In genomic region chr10:10557570-10558336, GRCm38 (mm10) we compare ENCODE assay signal across 8 mouse cellular contexts. TPM values are rescaled to one million over a fixed set of nuclear protein-coding genes. Genes with fewer than 3 reads are reported as not detected.
DNase-seq lines count a peak whose midpoint lies in the region; ATAC-seq and TF ChIP-seq lines count a peak whose summit lies in the region.

Rab32 (minus strand) TSS chr10:10558265.

- peak; percentile 87 for TF ChIP-seq CTCF in bone marrow macrophage, adult 2 months (IDR thresholded peaks at IDR 0.05; ENCODE audit: low read depth, low read length)
- TF ChIP-seq CTCF in embryonic fibroblast, embryonic 13.5 days (IDR thresholded peaks at IDR 0.05; ENCODE audit: borderline replicate concordance, insufficient read depth, low read length) = peak; percentile 92

- DNase-seq in 3134 (ENCODE audit: extremely low read depth, insufficient read length, low spot score) = peak; percentile 90
- peak; percentile 90 to 91 for DNase-seq in heart, adult 9 months (ENCODE audit: low spot score in 2 of 2)
- peak; percentile 96 for DNase-seq in kidney, adult 9 months
- DNase-seq in spleen, adult 18-20 months = peak; percentile 79 to 92

- peak; percentile 94 for ATAC-seq in limb, embryonic 13.5 days (ENCODE audit: low FRiP score, low read depth)
- peak; percentile 98 for ATAC-seq in midbrain, embryonic 15.5 days (replicated peaks)

- under 1% methylated on average over 51 of the region's 51 CpGs for WGBS in limb, embryonic 13.5 days
- 0% methylated on average over 51 of the region's 51 CpGs for WGBS in midbrain, embryonic 15.5 days

- H3K4me1 ChIP-seq in bone marrow macrophage, adult 2 months (ENCODE audit: control insufficient read depth, insufficient read depth, low read length) = peaks cover 27% of the 10 kb centered on the region
- H3K4me1 ChIP-seq in embryonic fibroblast, embryonic 13.5 days (ENCODE audit: control insufficient read depth, insufficient read depth, low read length) = peaks cover 19% of the 10 kb centered on the region
- H3K4me1 ChIP-seq in limb, embryonic 13.5 days = peaks cover 9% of the 10 kb centered on the region
- peaks cover 9% of the 10 kb centered on the region for H3K4me1 ChIP-seq in midbrain, embryonic 15.5 days

- peak within 1 kb of the TSS; percentile 84 for H3K4me2 ChIP-seq in limb, embryonic 13.5 days (replicated peaks)
- H3K4me2 ChIP-seq in midbrain, embryonic 15.5 days = peak within 1 kb of the TSS; percentile 92

- H3K27me3 ChIP-seq in limb, embryonic 13.5 days = no peaks in the 10 kb centered on the region
- no peaks in the 10 kb centered on the region for H3K27me3 ChIP-seq in midbrain, embryonic 15.5 days (replicated peaks)

- H3K36me3 ChIP-seq in limb, embryonic 13.5 days = no peaks in the 10 kb centered on the region
- no peaks in the 10 kb centered on the region for H3K36me3 ChIP-seq in midbrain, embryonic 15.5 days (replicated peaks)

- H3K27ac ChIP-seq in bone marrow macrophage, adult 2 months (ENCODE audit: insufficient read depth, low read depth, low read length) = peak within 1 kb of the TSS; percentile 87
- H3K27ac ChIP-seq in embryonic fibroblast, embryonic 13.5 days (ENCODE audit: insufficient read depth, low read length) = peak within 1 kb of the TSS; percentile 82
- peak within 1 kb of the TSS; percentile 78 for H3K27ac ChIP-seq in limb, embryonic 13.5 days
- H3K27ac ChIP-seq in midbrain, embryonic 15.5 days = no peak within 1 kb of the TSS

- H3K4me3 ChIP-seq in bone marrow macrophage, adult 2 months (ENCODE audit: insufficient read depth, low read length) = peak within 1 kb of the TSS; percentile 97
- peak within 1 kb of the TSS; percentile 89 for H3K4me3 ChIP-seq in embryonic fibroblast, embryonic 13.5 days (ENCODE audit: insufficient read depth, low read length)
- H3K4me3 ChIP-seq in limb, embryonic 13.5 days = peak within 1 kb of the TSS; percentile 72
- peak within 1 kb of the TSS; percentile 52 for H3K4me3 ChIP-seq in midbrain, embryonic 15.5 days

- no peak for TF ChIP-seq POLR2A in bone marrow macrophage, adult 2 months (IDR thresholded peaks at IDR 0.05; ENCODE audit: borderline replicate concordance, low read depth, low read length)
- peak; percentile 66 for TF ChIP-seq POLR2A in embryonic fibroblast, embryonic 13.5 days (IDR thresholded peaks at IDR 0.05; ENCODE audit: low read depth, low read length)

- peak within 1 kb of the TSS; percentile 78 for H3K9ac ChIP-seq in limb, embryonic 13.5 days
- peak within 1 kb of the TSS; percentile 40 for H3K9ac ChIP-seq in midbrain, embryonic 15.5 days

- no peaks in the 10 kb centered on the region for H3K9me3 ChIP-seq in limb, embryonic 13.5 days
- no peaks in the 10 kb centered on the region for H3K9me3 ChIP-seq in midbrain, embryonic 15.5 days

RNA-seq across cellular contexts. Expression of gene Rab32, which starts in this region (rescaled TPM):
- 82.4 and 83.2 TPM in 2 replicates for polyA plus RNA-seq in bone marrow macrophage, adult 2 months (2012; ENCODE audit: insufficient read depth, insufficient read length, missing spikeins)
- 15.8 and 21.0 TPM in 2 replicates for polyA plus RNA-seq in embryonic fibroblast, embryonic 13.5 days (2011; ENCODE audit: insufficient read length, low read depth, missing spikeins)
- 36.3 and 38.1 TPM in 2 replicates for polyA plus RNA-seq in limb, embryonic 13.5 days (2015; fragmentation: Nextera tagmentation; extraction: Ambion mirVana)
- 4.3 and 5.0 TPM in 2 replicates for polyA plus RNA-seq in midbrain, embryonic 15.5 days (2015; fragmentation: Nextera tagmentation; extraction: Ambion mirVana)
